8 mouse cellular contexts compared by ENCODE assay signal in the genomic region with DNA sequence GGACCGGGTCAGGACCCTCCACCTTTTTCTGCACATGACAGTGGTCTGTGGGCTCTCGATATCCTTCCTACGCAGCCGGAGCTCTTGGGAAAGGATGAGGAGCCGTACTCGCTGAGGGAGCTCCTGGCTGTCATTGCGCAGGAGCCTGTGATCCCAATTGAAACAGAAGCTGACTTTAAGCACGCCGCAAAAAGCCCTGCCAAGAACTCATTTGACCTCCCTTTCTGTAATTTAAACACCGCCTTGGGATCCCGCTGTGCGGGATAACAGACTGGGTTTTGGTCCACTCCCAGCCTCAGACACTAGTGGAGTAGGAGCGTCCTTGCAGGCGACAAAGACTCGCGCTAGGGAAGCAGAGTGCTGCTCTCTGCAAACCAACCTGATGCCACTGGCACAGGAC. TPM values are rescaled to one million over a fixed set of nuclear protein-coding genes. Genes with fewer than 3 reads are reported as not detected.
DNase-seq lines count a peak whose midpoint lies in the region; ATAC-seq lines count a peak whose summit lies in the region.

No protein-coding gene starts in this region.

- peak overlapping the region; percentile 62 for H3K4me2 ChIP-seq in liver, embryonic 13.5 days
- H3K4me2 ChIP-seq in stomach, embryonic 16.5 days (ENCODE audit: low read depth, low read length), result peak overlapping the region; percentile 92

- ATAC-seq in liver, embryonic 13.5 days (ENCODE audit: low read depth), result no peak
- ATAC-seq in stomach, embryonic 16.5 days (ENCODE audit: insufficient read depth, low FRiP score), result 0 out of 2 replicates have a peak, but pooled peaks have one; percentile 28

- intact Hi-C loops in left cerebral cortex, postnatal 4 days (cut with DNase I), result no loop called here

- H3K4me3 ChIP-seq in liver, embryonic 13.5 days (replicated peaks), result peak overlapping the region; percentile 44
- H3K4me3 ChIP-seq in stomach, embryonic 16.5 days (replicated peaks; ENCODE audit: low read length), result peak overlapping the region; percentile 49

- H3K27me3 ChIP-seq in liver, embryonic 13.5 days, result peaks cover 47% of the 10 kb centered on the region
- peaks cover 12% of the 10 kb centered on the region; the same call in 1 of the 2 replicates for H3K27me3 ChIP-seq in stomach, embryonic 16.5 days (ENCODE audit: control insufficient read depth, insufficient read depth, low read length)

- H3K9ac ChIP-seq in liver, embryonic 13.5 days, result no peak overlapping the region
- H3K9ac ChIP-seq in stomach, embryonic 16.5 days (ENCODE audit: low read length), result peak overlapping the region; percentile 70; the same call in 1 of the 2 replicates

- peak; percentile 31 for DNase-seq in left cerebral cortex, postnatal 4 days
- DNase-seq in left cerebral cortex, adult 11 months (ENCODE audit: low spot score), result no peak
- DNase-seq in embryo, embryonic 9.5 days (ENCODE audit: extremely low spot score), result peak; percentile 18
- DNase-seq in gastrocnemius, postnatal 25 days, result peak; percentile 33
- no peak for DNase-seq in liver, embryonic 13.5 days
- no peak for DNase-seq in kidney, adult 9 months
- DNase-seq in spleen, postnatal 14 days (ENCODE audit: low spot score in 2 of 2), result no peak

- H3K36me3 ChIP-seq in liver, embryonic 13.5 days, result no peaks in the 10 kb centered on the region
- no peaks in the 10 kb centered on the region for H3K36me3 ChIP-seq in stomach, embryonic 16.5 days (ENCODE audit: control insufficient read depth, insufficient read depth, low read length)

- H3K27ac ChIP-seq in liver, embryonic 13.5 days, result no peak overlapping the region
- H3K27ac ChIP-seq in stomach, embryonic 16.5 days (ENCODE audit: low read length), result no peak overlapping the region

- H3K4me1 ChIP-seq in liver, embryonic 13.5 days (replicated peaks), result no peaks in the 10 kb centered on the region; the same call in 1 of the 2 replicates
- no peaks in the 10 kb centered on the region for H3K4me1 ChIP-seq in stomach, embryonic 16.5 days (ENCODE audit: control insufficient read depth, insufficient read depth, low read length)

- WGBS in liver, embryonic 13.5 days (ENCODE audit: insufficient replicate concordance), result 13% methylated on average over 16 of the region's 16 CpGs
- WGBS in stomach, embryonic 16.5 days, result 10% methylated on average over 16 of the region's 16 CpGs

- no peaks in the 10 kb centered on the region for H3K9me3 ChIP-seq in liver, embryonic 13.5 days (replicated peaks)
- H3K9me3 ChIP-seq in stomach, embryonic 16.5 days (replicated peaks; ENCODE audit: control insufficient read depth, low read length), result no peaks in the 10 kb centered on the region

RNA-seq across cellular contexts. Expression of a gene that starts 0.5 kb away (rescaled TPM):
- total RNA-seq in left cerebral cortex, postnatal 4 days (2021), result 10 to 100 TPM in 1 of 2 experiments, 1 to 10 TPM in 1; 8.2 to 10.5 TPM
- total RNA-seq in gastrocnemius, postnatal 25 days (2021), result 10 to 100 TPM; 46.0 to 52.2 TPM
- polyA plus RNA-seq in liver, embryonic 13.5 days (2015; fragmentation: Nextera tagmentation; extraction: Ambion mirVana), result 0.22 and 0.24 TPM in 2 replicates
- 42.3 and 47.6 TPM in 2 replicates for polyA plus RNA-seq in stomach, embryonic 16.5 days (2015; fragmentation: Nextera tagmentation; extraction: Ambion mirVana)

Comparison
In these comparisons a context has a peak if more than half of its experiments do, and no peak if none do; other contexts are left out.
1. DNase-seq: peak in left cerebral cortex, postnatal 4 days (single experiment), embryo, embryonic 9.5 days (single experiment) and gastrocnemius, postnatal 25 days (single experiment); none in left cerebral cortex, adult 11 months (single experiment), liver, embryonic 13.5 days (single experiment), kidney, adult 9 months (single experiment) and spleen, postnatal 14 days (0 of 2).
2. RNA of a gene that starts 0.5 kb away (total RNA-seq): 46.0 to 52.2 TPM in gastrocnemius, postnatal 25 days; 8.2 to 10.5 TPM in left cerebral cortex, postnatal 4 days; every median in the first group is over 4 times any median in the second.